Mouse (Mus musculus): ENCODE measurements at regions not wholly inside any gene's neighbourhood (a gene's known extent, or its start where the extent isn't known, plus 50 kb on each side); places are given as distances from the start of the nearest gene placed in this dataset.

- Histone ChIP-seq H3K4me1 (replicated peaks; ENCODE audit: control insufficient read depth, insufficient read depth, low read length) (no peaks in the 10 kb centered on the region), H3K4me3 (replicated peaks; ENCODE audit: low read length) (no peak overlapping the region), H3K4me2 (replicated peaks) (no peak overlapping the region), H3K9ac (no peak overlapping the region), H3K27me3 (ENCODE audit: control insufficient read depth, insufficient read depth, low read length) (no peaks in the 10 kb centered on the region), H3K27ac (no peak overlapping the region), H3K9me3 (ENCODE audit: control insufficient read depth, low read length) (no peaks in the 10 kb centered on the region), H3K36me3 (replicated peaks; ENCODE audit: control insufficient read depth, insufficient read depth) (no peaks in the 10 kb centered on the region)
- 83% methylated on average over 3 of the region's 3 CpGs for WGBS
- DNase-seq (ENCODE audit: low spot score) (no peak), ATAC-seq (ENCODE audit: low FRiP score) (no peak)
Observed at GRCm38 (mm10) chr6:141188036-141188435, 61.0 kb upstream of the Pde3a start.

DNA sequence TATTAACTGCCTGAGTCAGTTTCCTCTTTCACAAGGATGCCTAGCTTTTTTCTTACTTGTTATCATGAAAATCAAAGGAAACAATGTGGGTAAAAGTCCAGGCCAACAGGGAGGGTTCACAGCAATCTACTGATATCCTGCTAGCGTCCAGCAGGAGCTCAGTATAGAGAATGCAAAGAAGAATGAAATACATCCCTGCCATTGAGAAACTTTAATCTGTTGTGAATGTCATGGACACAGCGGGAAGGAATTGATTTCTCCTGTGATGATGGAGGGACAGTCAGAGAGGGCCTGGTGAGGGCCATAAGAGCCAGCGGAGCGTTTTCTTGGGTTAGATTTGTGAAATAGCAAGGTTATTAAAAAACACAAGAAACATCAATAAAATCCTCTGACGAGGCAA lies 60.0 kb upstream of the Pde3a start:
- no peak overlapping the region for H3K4me3 ChIP-seq (replicated peaks; ENCODE audit: low read length)
- no peak overlapping the region for H3K4me2 ChIP-seq (replicated peaks)
- H3K4me1 ChIP-seq (replicated peaks; ENCODE audit: control insufficient read depth, insufficient read depth, low read length), result no peaks in the 10 kb centered on the region
- H3K9ac ChIP-seq, result no peak overlapping the region
- H3K36me3 ChIP-seq (replicated peaks; ENCODE audit: control insufficient read depth, insufficient read depth), result no peaks in the 10 kb centered on the region
- no peak for ATAC-seq (ENCODE audit: low FRiP score)
- 62% methylated on average over 5 of the region's 5 CpGs for WGBS
- no peaks in the 10 kb centered on the region for H3K27me3 ChIP-seq (ENCODE audit: control insufficient read depth, insufficient read depth, low read length)
- no peak overlapping the region for H3K27ac ChIP-seq
- no peaks in the 10 kb centered on the region for H3K9me3 ChIP-seq (ENCODE audit: control insufficient read depth, low read length)
- no peak for DNase-seq (ENCODE audit: low spot score)

DNA sequence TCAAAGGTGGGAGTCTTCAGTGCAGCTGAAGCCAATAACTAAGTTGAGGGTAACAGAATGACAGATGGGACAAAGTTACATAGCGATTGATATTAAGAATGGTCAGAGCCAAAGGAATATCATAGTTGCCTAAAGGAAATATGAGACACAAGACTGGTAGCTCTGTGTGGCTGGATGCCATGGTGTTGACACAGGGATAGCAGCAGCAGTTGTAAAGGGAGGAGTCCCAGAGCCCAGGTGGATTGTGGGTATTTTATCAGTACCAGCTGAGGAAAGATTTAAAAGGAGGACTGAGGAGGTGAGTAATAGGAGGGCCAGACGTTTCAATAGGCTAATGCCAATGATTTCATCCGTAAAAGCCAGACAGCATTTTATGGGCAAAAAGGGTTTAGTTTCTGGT lies 59.4 kb upstream of the Pde3a start:
- 85% methylated on average over 3 of the region's 3 CpGs for WGBS
- ATAC-seq (ENCODE audit: low FRiP score) (no peak), DNase-seq (ENCODE audit: low spot score) (no peak)
- no peaks in the 10 kb centered on the region for H3K27me3 ChIP-seq (ENCODE audit: control insufficient read depth, insufficient read depth, low read length)
- no peaks in the 10 kb centered on the region for H3K36me3 ChIP-seq (replicated peaks; ENCODE audit: control insufficient read depth, insufficient read depth)
- H3K4me1 ChIP-seq (replicated peaks; ENCODE audit: control insufficient read depth, insufficient read depth, low read length), result no peaks in the 10 kb centered on the region
- H3K27ac ChIP-seq, result no peak overlapping the region
- no peak overlapping the region for H3K9ac ChIP-seq
- H3K4me2 ChIP-seq (replicated peaks), result no peak overlapping the region
- H3K4me3 ChIP-seq (replicated peaks; ENCODE audit: low read length), result no peak overlapping the region
- no peaks in the 10 kb centered on the region for H3K9me3 ChIP-seq (ENCODE audit: control insufficient read depth, low read length)

- H3K4me3 ChIP-seq (replicated peaks; ENCODE audit: low read length), result no peak overlapping the region
- no peaks in the 10 kb centered on the region for H3K4me1 ChIP-seq (replicated peaks; ENCODE audit: control insufficient read depth, insufficient read depth, low read length)
- 87% methylated on average over 5 of the region's 5 CpGs for WGBS
- H3K9ac ChIP-seq, result no peak overlapping the region
- no peaks in the 10 kb centered on the region for H3K9me3 ChIP-seq (ENCODE audit: control insufficient read depth, low read length)
- DNase-seq (ENCODE audit: low spot score), result no peak
- H3K27ac ChIP-seq, result no peak overlapping the region
- no peak overlapping the region for H3K4me2 ChIP-seq (replicated peaks)
- H3K36me3 ChIP-seq (replicated peaks; ENCODE audit: control insufficient read depth, insufficient read depth), result no peaks in the 10 kb centered on the region
- ATAC-seq (ENCODE audit: low FRiP score), result no peak
- no peaks in the 10 kb centered on the region for H3K27me3 ChIP-seq (ENCODE audit: control insufficient read depth, insufficient read depth, low read length)
Observed at GRCm38 (mm10) chr6:141190383-141190782, 58.7 kb upstream of the Pde3a start.

DNA sequence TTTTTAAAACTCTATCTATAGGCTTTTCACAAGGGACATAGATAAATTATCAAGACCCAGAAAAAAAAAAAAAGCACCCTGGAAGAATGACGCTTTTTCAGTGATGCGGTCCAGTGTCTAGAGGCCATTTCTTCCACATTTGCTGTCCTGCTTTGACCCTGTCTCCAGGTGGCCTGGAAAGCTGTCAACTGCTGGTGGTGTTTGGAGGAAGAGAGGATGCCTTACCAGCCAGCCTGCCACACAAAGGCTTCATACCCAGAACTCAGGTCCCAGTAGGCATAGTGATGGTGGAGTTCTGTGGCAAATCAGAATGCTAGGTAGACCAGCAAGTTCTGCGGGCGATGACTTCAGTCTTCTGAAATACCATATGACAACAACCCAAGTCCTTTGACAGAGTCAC lies 51.6 kb upstream of the Pde3a start:
- WGBS, result 95% methylated on average over 4 of the region's 4 CpGs
- H3K9me3 ChIP-seq (ENCODE audit: control insufficient read depth, low read length), result no peaks in the 10 kb centered on the region
- ATAC-seq (ENCODE audit: low FRiP score), result no peak
- H3K4me2 ChIP-seq (replicated peaks), result no peak overlapping the region
- no peaks in the 10 kb centered on the region for H3K36me3 ChIP-seq (replicated peaks; ENCODE audit: control insufficient read depth, insufficient read depth)
- no peak for DNase-seq (ENCODE audit: low spot score)
- no peak overlapping the region for H3K4me3 ChIP-seq (replicated peaks; ENCODE audit: low read length)
- no peaks in the 10 kb centered on the region for H3K27me3 ChIP-seq (ENCODE audit: control insufficient read depth, insufficient read depth, low read length)
- no peaks in the 10 kb centered on the region for H3K4me1 ChIP-seq (replicated peaks; ENCODE audit: control insufficient read depth, insufficient read depth, low read length)
- no peak overlapping the region for H3K27ac ChIP-seq
- H3K9ac ChIP-seq, result no peak overlapping the region

Data from hindbrain, embryonic 14.5 days (tissue).